Comparison of ENCODE assay signal across 10 mouse cellular contexts in genomic region chr8:83977646-83978045, GRCm38 (mm10). TPM values are rescaled to one million over a fixed set of nuclear protein-coding genes. Genes with fewer than 3 reads are reported as not detected.
A peak's percentile ranks its signal among the peaks of the same experiment; 100 is the strongest.
DNase-seq lines count a peak whose midpoint lies in the region; ATAC-seq lines count a peak whose summit lies in the region.
"Had no signal": no experiment of that assay in that cellular context is flagged by ENCODE, and none has a peak within 500 bp of the region (broad histone marks: within the 10 kb centered on the region; RNA-seq: fewer than 3 reads in every experiment).

No protein-coding gene starts in this region.

- H3K4me1 ChIP-seq in heart, embryonic 10.5 days, result peaks cover 64% of the 10 kb centered on the region
- peaks cover 53% of the 10 kb centered on the region for H3K4me1 ChIP-seq in heart, embryonic 11.5 days (ENCODE audit: control insufficient read depth, insufficient read depth, low read length)
- H3K4me1 ChIP-seq in hindbrain, embryonic 16.5 days (ENCODE audit: control insufficient read depth, insufficient read depth, low read depth, low read length), result peaks cover 28% of the 10 kb centered on the region
- peaks cover 53% of the 10 kb centered on the region for H3K4me1 ChIP-seq in liver, embryonic 12.5 days

- no peak for ATAC-seq in heart, embryonic 11.5 days (replicated peaks; ENCODE audit: insufficient number of reproducible peaks, low FRiP score, low TSS enrichment)
- ATAC-seq in hindbrain, embryonic 16.5 days, result no peak
- no peak for ATAC-seq in liver, embryonic 12.5 days

- DNase-seq in heart, embryonic 10.5 days (ENCODE audit: low spot score), result no peak
- peak; percentile 55 to 74 for DNase-seq in adrenal gland, postnatal 36 days
- no peak for DNase-seq in ovary, postnatal 36 days (ENCODE audit: low spot score)
- DNase-seq in layer of hippocampus, postnatal 36 days, result no peak
- no peak for DNase-seq in gastrocnemius, postnatal 36 days
- DNase-seq: cerebellum, adult 9-10 months had no signal

- peak overlapping the region; percentile 20 for H3K4me3 ChIP-seq in heart, embryonic 10.5 days
- H3K4me3 ChIP-seq in heart, embryonic 11.5 days (ENCODE audit: low read depth, low read length), result no peak overlapping the region
- no peak overlapping the region for H3K4me3 ChIP-seq in hindbrain, embryonic 16.5 days (ENCODE audit: low read length)
- no peak overlapping the region for H3K4me3 ChIP-seq in liver, embryonic 12.5 days

- 50% methylated on average over 6 of the region's 6 CpGs for WGBS in heart, embryonic 10.5 days
- 44% methylated on average over 6 of the region's 6 CpGs for WGBS in heart, embryonic 11.5 days (ENCODE audit: insufficient replicate concordance)
- 60% methylated on average over 6 of the region's 6 CpGs for WGBS in hindbrain, embryonic 16.5 days
- WGBS in liver, embryonic 12.5 days (ENCODE audit: insufficient replicate concordance), result 38% methylated on average over 6 of the region's 6 CpGs

- H3K27ac ChIP-seq in heart, embryonic 10.5 days, result peak overlapping the region; percentile 39; the same call in 1 of the 2 replicates
- no peak overlapping the region for H3K27ac ChIP-seq in heart, embryonic 11.5 days (ENCODE audit: low read depth, low read length)
- no peak overlapping the region for H3K27ac ChIP-seq in hindbrain, embryonic 16.5 days (ENCODE audit: low read depth, low read length)
- H3K27ac ChIP-seq in liver, embryonic 12.5 days, result 0 out of 2 replicates have a peak overlapping the region, but pooled peaks have one; percentile 28

- H3K9ac ChIP-seq in heart, embryonic 11.5 days (ENCODE audit: low read depth, low read length), result no peak overlapping the region
- H3K9ac ChIP-seq in hindbrain, embryonic 16.5 days (ENCODE audit: low read depth, low read length), result no peak overlapping the region
- no peak overlapping the region for H3K9ac ChIP-seq in liver, embryonic 12.5 days

- intact Hi-C loops in gastrocnemius, postnatal 36 days (cut with DNase I), result no loop called here

- no peak overlapping the region for H3K4me2 ChIP-seq in heart, embryonic 11.5 days
- H3K4me2 ChIP-seq in hindbrain, embryonic 16.5 days (ENCODE audit: low read length), result peak overlapping the region; percentile 14; the same call in 1 of the 2 replicates
- no peak overlapping the region for H3K4me2 ChIP-seq in liver, embryonic 12.5 days

- peaks cover 41% of the 10 kb centered on the region for H3K36me3 ChIP-seq in heart, embryonic 10.5 days
- H3K36me3 ChIP-seq in heart, embryonic 11.5 days (ENCODE audit: control insufficient read depth, insufficient read depth, low read length), result peaks cover 16% of the 10 kb centered on the region
- H3K36me3 ChIP-seq in hindbrain, embryonic 16.5 days (ENCODE audit: control insufficient read depth, insufficient read depth, low read length), result peaks cover 15% of the 10 kb centered on the region
- H3K36me3 ChIP-seq in liver, embryonic 12.5 days, result peaks cover 34% of the 10 kb centered on the region

- no peaks in the 10 kb centered on the region for H3K27me3 ChIP-seq in heart, embryonic 10.5 days (ENCODE audit: insufficient read depth, poor library complexity, severe bottlenecking)
- H3K27me3 ChIP-seq in heart, embryonic 11.5 days (ENCODE audit: control insufficient read depth, insufficient read depth, low read length), result no peaks in the 10 kb centered on the region
- H3K27me3 ChIP-seq in hindbrain, embryonic 16.5 days (replicated peaks; ENCODE audit: control insufficient read depth, insufficient read depth, low read length), result no peaks in the 10 kb centered on the region
- no peaks in the 10 kb centered on the region for H3K27me3 ChIP-seq in liver, embryonic 12.5 days (replicated peaks)

- H3K9me3 ChIP-seq in heart, embryonic 10.5 days, result no peaks in the 10 kb centered on the region
- H3K9me3 ChIP-seq in heart, embryonic 11.5 days (replicated peaks; ENCODE audit: control insufficient read depth, low read length), result no peaks in the 10 kb centered on the region
- no peaks in the 10 kb centered on the region for H3K9me3 ChIP-seq in hindbrain, embryonic 16.5 days (ENCODE audit: control insufficient read depth, low read length)
- H3K9me3 ChIP-seq in liver, embryonic 12.5 days (replicated peaks), result no peaks in the 10 kb centered on the region

RNA-seq across cellular contexts. Expression of gene Prkaca, which starts 4.9 kb away (rescaled TPM):
- polyA plus RNA-seq in heart, embryonic 10.5 days (2016; fragmentation: Nextera tagmentation; extraction: Ambion mirVana), result 157 and 160 TPM in 2 replicates
- polyA plus RNA-seq in heart, embryonic 11.5 days (2014; fragmentation: Nextera tagmentation; extraction: Ambion mirVana), result 136 and 139 TPM in 2 replicates
- total RNA-seq in adrenal gland, postnatal 36 days (2021), result 100 to 1,000 TPM; 234 to 305 TPM
- polyA plus RNA-seq in hindbrain, embryonic 16.5 days (2015; fragmentation: Nextera tagmentation; extraction: Ambion mirVana), result 202 and 254 TPM in 2 replicates
- polyA plus RNA-seq in liver, embryonic 12.5 days (2016; fragmentation: Nextera tagmentation; extraction: Ambion mirVana), result 81.1 and 82.0 TPM in 2 replicates
- 100 to 1,000 TPM; 239 to 256 TPM for total RNA-seq in layer of hippocampus, postnatal 36 days (2021)
- total RNA-seq in gastrocnemius, postnatal 36 days (2021), result 100 to 1,000 TPM; 148 to 165 TPM

RNA-seq across cellular contexts. Expression of gene Samd1, which starts 19.8 kb away (rescaled TPM):
- 5.0 and 10.7 TPM in 2 replicates for polyA plus RNA-seq in heart, embryonic 10.5 days (2016; fragmentation: Nextera tagmentation; extraction: Ambion mirVana)
- 8.1 and 10.1 TPM in 2 replicates for polyA plus RNA-seq in heart, embryonic 11.5 days (2014; fragmentation: Nextera tagmentation; extraction: Ambion mirVana)
- 10 to 100 TPM; 34.2 to 37.2 TPM for total RNA-seq in adrenal gland, postnatal 36 days (2021)
- 5.9 and 6.2 TPM in 2 replicates for polyA plus RNA-seq in hindbrain, embryonic 16.5 days (2015; fragmentation: Nextera tagmentation; extraction: Ambion mirVana)
- 8.5 and 8.7 TPM in 2 replicates for polyA plus RNA-seq in liver, embryonic 12.5 days (2016; fragmentation: Nextera tagmentation; extraction: Ambion mirVana)
- 10 to 100 TPM; 42.1 to 43.1 TPM for total RNA-seq in layer of hippocampus, postnatal 36 days (2021)
- 10 to 100 TPM; 13.0 TPM for total RNA-seq in gastrocnemius, postnatal 36 days (2021)

RNA-seq across cellular contexts. Expression of gene Asf1b, which starts 22.3 kb away (rescaled TPM):
- 71.5 and 80.8 TPM in 2 replicates for polyA plus RNA-seq in heart, embryonic 10.5 days (2016; fragmentation: Nextera tagmentation; extraction: Ambion mirVana)
- polyA plus RNA-seq in heart, embryonic 11.5 days (2014; fragmentation: Nextera tagmentation; extraction: Ambion mirVana), result 69.4 and 72.2 TPM in 2 replicates
- total RNA-seq in adrenal gland, postnatal 36 days (2021), result 1 to 10 TPM; 3.4 to 4.5 TPM
- polyA plus RNA-seq in hindbrain, embryonic 16.5 days (2015; fragmentation: Nextera tagmentation; extraction: Ambion mirVana), result 9.8 and 14.6 TPM in 2 replicates
- 113 and 116 TPM in 2 replicates for polyA plus RNA-seq in liver, embryonic 12.5 days (2016; fragmentation: Nextera tagmentation; extraction: Ambion mirVana)
- under 1 TPM; 0.32 to 0.48 TPM for total RNA-seq in layer of hippocampus, postnatal 36 days (2021)
- total RNA-seq in gastrocnemius, postnatal 36 days (2021), result under 1 TPM; 0.42 to 0.71 TPM

RNA-seq across cellular contexts. Expression of gene Gm10644, which starts 22.6 kb away (rescaled TPM):
- polyA plus RNA-seq in heart, embryonic 10.5 days (2016; fragmentation: Nextera tagmentation; extraction: Ambion mirVana), result 0.41 and 0.86 TPM in 2 replicates
- 0.58 and 0.76 TPM in 2 replicates for polyA plus RNA-seq in heart, embryonic 11.5 days (2014; fragmentation: Nextera tagmentation; extraction: Ambion mirVana)
- 1 to 10 TPM in 1 of 2 experiments, under 1 TPM in 1; 0.46 to 1.9 TPM for total RNA-seq in adrenal gland, postnatal 36 days (2021)
- polyA plus RNA-seq in hindbrain, embryonic 16.5 days (2015; fragmentation: Nextera tagmentation; extraction: Ambion mirVana), result 0.97 and 0.98 TPM in 2 replicates
- 0.15 and 0.16 TPM in 2 replicates for polyA plus RNA-seq in liver, embryonic 12.5 days (2016; fragmentation: Nextera tagmentation; extraction: Ambion mirVana)
- total RNA-seq in layer of hippocampus, postnatal 36 days (2021), result under 1 TPM; 0.43 to 0.47 TPM
- under 1 TPM; 0.27 to 0.56 TPM for total RNA-seq in gastrocnemius, postnatal 36 days (2021)

RNA-seq across cellular contexts. Expression of gene 1700067K01Rik, which starts 23.7 kb away (rescaled TPM):
- 0.27 and 0.95 TPM in 2 replicates for polyA plus RNA-seq in heart, embryonic 10.5 days (2016; fragmentation: Nextera tagmentation; extraction: Ambion mirVana)
- polyA plus RNA-seq in heart, embryonic 11.5 days (2014; fragmentation: Nextera tagmentation; extraction: Ambion mirVana), result 0.42 and 0.52 TPM in 2 replicates
- total RNA-seq in adrenal gland, postnatal 36 days (2021), result under 1 TPM; 0.43 to 0.50 TPM
- 0.90 and 0.94 TPM in 2 replicates for polyA plus RNA-seq in hindbrain, embryonic 16.5 days (2015; fragmentation: Nextera tagmentation; extraction: Ambion mirVana)
- 0.41 and 0.63 TPM in 2 replicates for polyA plus RNA-seq in liver, embryonic 12.5 days (2016; fragmentation: Nextera tagmentation; extraction: Ambion mirVana)
- total RNA-seq in layer of hippocampus, postnatal 36 days (2021), result under 1 TPM; 0.40 to 0.75 TPM
- total RNA-seq in gastrocnemius, postnatal 36 days (2021), result under 1 TPM in 1 of 2 experiments, not detected in 1; 0.48 TPM
- total RNA-seq: gastrocnemius, adult 8-10 months had no signal

Comparison
In these comparisons a context has a peak if more than half of its experiments do, and no peak if none do; other contexts are left out.
1. H3K27ac ChIP-seq: peak in heart, embryonic 10.5 days (single experiment) and liver, embryonic 12.5 days (single experiment); none in heart, embryonic 11.5 days (single experiment) and hindbrain, embryonic 16.5 days (single experiment).
2. DNase-seq: peak in adrenal gland, postnatal 36 days (2 of 2); none in heart, embryonic 10.5 days (single experiment), ovary, postnatal 36 days (single experiment), layer of hippocampus, postnatal 36 days (0 of 2) and gastrocnemius, postnatal 36 days (0 of 2).